Mouse (Mus musculus): ENCODE results near the gene Lrrc75b.
"Not testable (repeated sequence)": the region's sequence is repeated elsewhere in the genome, so short reads cannot be mapped to it uniquely, and the experiment has no call there.

Gene Lrrc75b

DNA sequence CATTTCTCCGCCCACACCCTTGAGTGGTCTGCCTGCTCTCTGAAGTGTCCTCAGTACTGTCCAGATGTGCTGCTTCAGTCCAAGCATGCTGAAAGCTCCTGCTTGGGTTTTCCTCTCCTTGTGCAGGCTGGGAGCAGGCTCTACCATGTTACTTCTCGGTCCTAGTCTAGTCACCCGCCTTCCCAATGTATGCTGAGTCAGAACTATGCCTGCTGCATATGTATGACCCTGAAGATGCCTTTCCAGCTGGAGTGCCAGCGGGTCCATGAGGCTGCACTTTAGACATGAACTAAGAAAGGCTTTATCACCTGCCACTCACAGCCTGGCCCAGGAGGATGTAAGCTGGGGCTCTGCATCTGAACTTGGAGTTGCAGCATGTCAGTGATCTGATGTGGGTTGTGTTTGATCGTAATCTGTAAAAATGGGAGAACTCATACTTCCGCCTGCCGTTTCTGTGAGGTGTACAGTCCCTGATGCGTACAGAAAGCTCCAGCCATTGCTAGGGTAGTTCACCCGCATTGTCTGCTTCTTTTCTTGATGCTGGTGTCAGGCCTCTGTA lies 28.5 kb downstream of the Lrrc75b start:
- DNase-seq = no peak

DNA sequence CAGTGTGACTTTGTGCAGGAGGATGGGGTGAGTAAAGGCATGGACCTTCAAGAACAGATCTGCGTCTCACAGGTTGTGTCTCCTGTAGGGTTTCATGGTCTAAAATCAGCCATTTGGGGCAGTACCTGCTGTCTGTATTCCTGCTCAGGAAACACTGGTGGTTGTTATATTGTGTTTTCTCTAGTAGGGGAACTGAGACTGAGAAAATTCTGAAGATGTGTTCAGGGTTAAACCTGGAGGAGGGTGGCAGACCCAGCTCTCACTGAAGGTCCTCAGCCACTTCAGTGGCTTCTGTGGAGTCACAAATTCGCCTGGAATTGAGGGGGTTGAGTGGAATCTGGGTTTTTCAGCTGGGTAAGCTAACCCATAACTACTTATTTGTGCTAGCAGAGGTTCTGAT lies 29.8 kb downstream of the Lrrc75b start:
- no peak for DNase-seq

DNA sequence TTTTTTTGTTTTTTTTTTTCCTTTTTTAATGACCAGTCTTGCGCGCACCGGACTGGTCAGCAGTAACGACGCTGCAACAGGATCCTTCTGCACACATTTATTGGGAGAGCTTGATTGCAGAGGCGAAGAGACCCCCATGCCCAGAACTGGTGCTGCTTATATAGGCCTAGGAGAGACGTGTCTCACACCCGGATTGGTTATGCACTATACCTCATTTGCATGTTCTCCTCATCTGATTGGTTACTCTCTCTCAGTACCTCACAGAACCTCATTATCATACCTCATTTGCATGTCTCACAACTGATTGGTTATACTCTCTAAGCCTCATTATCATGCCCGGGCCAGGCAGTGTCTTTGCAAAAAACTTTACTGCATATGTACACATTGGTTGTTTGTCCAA lies 34.7 kb downstream of the Lrrc75b start:
- DNase-seq = not testable (repeated sequence)

DNA sequence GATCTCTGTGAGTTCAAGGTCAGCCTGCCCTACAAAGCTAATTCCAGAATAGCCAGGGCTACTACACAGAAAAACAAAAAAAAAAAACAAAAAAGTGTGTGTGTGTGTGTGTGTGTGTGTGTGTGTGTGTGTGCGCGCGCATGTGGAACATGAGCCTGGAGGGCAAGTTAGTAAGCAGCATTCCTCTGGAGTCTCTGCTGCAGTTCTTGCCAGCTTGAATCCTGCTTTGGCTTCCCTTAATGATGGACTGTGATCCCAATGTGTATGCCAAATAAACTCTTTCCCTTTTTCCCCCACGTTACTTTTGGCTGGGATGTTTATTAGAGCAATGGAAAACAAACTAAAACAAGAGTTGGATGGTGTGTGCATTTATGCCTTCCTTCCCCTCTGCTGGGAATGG lies 38.5 kb downstream of the Lrrc75b start:
- DNase-seq = no peak

DNA sequence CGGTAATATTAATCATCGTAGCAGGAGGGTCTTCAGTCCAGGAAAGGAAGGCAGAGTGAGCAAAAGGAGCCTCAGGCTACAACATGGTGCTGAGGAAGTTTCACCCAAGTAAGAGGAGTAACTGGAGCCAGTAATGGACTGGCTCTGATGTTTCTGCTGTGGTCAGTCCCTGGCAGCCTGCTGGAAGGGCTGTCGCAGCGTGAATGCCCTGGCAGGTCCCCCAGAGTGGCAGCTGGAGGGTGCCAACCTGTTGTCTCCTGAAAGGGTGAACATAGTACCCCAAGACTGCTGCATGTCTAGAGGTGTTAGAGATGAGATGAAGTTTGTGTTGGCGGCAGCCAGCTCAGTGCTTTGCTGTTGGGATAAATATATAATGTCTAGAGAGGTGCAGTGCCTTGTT lies 39.5 kb downstream of the Lrrc75b start:
- no peak for DNase-seq

DNA sequence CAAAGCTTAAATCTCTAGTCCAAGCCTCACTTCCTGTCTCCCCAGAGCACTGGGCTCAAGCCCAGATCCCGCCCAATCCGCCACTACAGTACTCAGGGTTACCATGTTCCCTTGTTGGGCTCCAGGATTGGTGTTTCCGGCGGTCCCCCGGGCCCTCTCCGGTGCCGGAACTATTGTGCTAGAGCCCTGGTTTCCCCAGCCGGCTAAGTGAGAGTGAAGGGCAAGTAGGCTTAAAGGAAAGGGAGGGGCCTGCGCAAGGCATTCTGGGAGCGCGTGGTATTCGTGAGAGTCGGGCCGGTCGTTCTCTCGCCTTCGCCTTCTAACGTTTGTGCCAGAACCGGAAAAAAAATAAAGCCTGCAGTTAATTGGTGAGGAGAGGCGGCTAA lies 42.4 kb downstream of the Lrrc75b start, which contains the start of gene Gucd1:
Gene Gucd1, minus strand, starts transcription at position 215 of the 386 bp plus-strand sequence.
- peak; percentile 97 for DNase-seq

DNA sequence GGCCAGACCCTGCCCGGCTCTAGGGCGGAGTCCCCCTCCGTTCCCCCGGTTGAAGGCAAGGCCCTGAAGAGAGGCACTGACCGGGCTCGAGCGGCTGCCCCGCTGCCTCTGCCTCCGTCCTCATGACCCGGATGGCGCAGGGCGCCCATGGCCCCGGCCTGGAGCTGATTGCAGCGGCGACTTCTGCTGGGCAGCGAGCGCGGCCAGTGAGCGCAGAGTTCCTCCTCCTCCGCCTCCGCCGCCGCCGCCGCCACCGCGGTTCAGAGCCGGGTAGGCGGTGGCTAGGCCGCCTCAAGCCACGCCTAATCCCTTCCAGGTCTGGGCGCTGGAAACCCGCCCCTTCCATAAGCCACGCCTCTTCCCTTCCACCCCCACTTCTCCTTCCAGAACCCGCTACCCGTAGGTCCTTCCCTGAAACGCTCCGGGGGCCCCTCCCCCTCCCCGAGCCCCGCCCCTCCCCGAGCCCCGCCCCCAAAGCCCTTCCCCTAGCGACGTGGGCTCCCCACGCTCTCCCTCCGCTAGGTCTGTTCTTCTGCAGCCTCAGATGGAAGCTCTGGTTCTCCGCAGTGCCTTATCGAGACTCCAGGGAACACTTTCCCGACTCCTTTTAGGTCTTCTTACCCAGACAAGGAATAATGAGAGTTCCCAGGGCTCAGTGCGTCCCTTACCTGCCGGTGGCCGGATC lies 42.9 kb downstream of the Lrrc75b start, which contains the start of gene Snrpd3:
Gene Snrpd3, plus strand, starts transcription at position 479 of the 685 bp plus-strand sequence.
- peak; percentile 97 for DNase-seq

DNA sequence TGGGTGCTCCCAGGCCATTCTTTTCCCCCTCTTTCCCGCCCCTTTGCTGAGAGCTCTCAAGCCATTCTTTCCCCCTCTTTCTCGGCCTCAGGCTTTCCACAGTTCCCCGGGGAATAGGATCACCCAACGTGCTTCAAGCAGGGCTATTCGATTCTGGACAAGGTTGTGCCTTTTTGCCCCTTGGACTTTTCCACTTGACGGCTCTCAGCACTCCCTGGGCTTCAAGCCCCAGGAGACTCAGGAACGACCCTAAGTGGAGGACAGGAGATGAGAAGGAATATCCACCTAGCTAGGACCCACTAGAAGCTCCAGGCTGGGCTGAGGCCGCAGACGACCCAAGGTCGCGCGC lies 43.4 kb downstream of the Lrrc75b start:
- DNase-seq = no peak

DNA sequence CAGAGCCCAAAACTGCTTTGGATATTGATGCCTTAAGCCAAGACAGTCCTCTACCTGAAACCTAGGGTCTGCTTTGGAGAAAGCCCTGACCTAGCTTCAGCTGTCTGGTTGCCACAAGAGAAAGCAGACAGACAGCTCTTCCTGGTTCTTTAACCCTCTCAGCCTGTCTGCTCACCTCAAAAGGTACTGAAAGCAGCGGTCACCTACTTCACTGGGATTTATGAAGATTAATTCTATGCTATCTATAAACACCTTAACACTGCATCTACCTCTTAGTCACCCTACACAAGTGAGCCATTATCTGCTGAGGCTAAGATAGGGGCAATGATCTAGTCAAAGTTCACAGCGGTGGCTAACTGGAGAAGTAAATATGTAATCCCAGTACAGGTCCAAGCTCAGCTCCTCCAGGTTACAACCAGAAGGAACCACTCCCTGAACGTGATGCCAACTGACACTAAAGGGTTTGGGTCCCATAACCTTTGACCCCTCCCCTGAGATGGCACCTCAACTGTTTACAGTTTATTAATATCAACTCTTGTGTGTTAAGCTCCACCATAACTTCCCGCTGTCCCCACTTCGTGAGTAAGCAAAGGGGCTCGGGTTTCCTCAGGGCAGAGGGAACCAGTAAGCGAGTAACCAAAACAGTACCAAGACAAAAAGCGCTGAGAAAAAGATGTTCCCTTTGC lies 43.9 kb downstream of the Lrrc75b start:
- DNase-seq = peak; percentile 60

DNA sequence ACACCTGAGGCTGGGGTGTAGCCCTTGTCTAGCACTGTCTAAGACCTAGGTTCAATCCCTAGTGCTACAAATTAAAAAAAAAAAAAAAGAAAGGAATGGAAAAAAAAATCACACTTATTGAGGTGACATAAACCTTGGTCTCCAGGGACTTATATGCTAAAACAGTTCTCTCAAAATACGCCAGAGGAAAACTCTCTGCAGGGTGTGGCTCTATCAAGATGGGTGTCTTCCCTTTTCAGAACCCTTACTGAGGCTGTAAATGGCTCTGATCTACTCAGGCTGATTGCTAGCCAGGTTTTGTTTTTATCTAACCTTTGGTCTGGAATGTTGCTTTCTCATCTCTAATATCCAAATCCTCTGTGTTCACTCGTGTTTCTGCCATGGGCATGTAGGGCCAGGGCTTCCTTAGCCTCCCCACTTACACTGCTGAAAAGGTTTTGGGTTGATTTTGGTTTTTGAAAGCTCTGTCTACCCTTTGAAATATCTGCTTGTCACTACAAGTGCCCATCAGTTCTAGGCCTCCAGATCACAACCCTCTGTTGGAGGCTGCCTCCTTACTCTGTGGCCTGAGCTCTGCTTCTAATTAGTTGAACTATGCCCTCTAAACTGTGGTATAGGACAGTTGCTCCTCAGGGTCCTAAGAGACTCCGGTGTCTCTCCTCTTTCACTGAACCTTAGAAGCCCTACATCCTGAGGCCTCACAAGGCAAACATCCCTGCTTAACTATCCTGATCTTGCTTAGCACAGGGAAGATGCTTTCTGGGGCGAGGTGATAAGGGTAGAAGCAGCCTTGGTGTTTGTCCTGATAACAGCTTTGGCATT lies 44.7 kb downstream of the Lrrc75b start:
- no peak for DNase-seq

DNA sequence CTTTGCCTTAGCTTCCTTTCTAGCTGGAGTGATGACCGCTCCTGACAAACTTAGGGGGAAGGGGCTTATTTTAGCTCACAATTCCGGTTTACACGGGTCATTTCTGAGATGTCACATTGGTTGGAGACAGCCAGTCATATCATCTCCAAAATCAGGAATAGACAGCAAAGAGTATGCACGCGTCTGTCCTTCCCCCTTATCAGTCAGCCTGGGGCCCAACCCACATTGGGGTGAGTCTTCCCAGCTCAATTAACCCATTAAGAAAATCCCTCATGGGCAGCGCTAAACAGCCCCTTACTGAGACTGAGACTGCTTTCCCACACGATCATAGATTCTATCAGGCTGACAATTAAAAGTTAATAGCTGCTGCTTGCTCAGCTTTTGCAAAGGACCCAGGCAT lies 45.8 kb downstream of the Lrrc75b start:
- no peak for DNase-seq

DNA sequence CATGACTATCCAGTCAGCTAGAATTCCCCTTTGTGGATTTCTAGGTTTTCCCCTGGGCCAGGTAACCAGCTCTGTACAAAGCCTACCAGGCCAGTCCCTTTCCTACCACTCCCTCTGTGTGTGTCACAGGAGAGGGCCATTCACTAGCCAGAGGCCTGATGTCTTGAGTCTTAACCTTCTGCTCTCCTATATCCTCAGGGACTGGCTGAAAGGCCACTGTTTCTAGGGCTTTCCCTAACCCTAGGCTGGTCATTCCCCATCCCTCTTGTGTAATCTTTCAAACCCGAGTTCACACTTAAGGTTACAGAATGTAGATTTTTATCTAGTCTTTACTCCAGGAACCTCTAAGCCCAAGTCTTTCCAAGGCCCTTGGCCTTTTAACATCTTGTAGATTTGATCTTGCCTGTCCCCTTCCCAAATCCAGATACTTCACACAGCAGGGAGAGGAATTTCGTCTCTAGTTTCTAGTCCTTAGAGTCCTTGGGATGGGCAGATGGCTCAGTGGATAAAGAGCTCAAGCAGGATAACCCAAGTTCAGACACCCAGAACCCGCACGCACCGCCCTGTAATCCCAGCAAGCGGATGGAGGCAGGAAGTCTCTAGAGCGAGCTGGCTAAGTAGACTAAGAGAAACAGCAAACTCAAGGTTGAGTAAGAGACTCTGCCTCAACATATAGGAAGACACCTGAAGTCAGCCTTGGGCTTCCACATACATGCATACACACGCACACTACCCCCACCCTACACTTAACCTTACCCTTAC lies 46.6 kb downstream of the Lrrc75b start:
- DNase-seq = no peak

DNA sequence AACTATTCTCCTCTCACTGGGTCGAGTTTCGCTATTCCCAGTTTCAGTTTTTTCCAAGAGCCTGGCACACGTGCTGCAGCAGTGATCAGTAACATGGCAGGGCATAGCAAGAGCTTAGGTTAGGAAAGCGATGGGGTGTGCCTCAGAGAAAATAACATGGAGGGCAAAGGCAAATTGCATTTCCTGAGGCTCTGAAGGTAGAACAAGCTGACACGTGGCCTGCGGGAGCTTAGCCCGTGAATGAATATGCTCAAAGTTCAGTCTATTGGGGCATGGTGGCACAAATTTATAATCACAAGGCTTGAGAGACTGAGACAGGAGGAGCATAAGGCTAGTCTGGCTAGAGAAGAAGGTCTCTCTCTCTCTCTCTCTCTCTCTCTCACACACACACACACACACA lies 47.3 kb downstream of the Lrrc75b start:
- DNase-seq = peak; percentile 53

DNA sequence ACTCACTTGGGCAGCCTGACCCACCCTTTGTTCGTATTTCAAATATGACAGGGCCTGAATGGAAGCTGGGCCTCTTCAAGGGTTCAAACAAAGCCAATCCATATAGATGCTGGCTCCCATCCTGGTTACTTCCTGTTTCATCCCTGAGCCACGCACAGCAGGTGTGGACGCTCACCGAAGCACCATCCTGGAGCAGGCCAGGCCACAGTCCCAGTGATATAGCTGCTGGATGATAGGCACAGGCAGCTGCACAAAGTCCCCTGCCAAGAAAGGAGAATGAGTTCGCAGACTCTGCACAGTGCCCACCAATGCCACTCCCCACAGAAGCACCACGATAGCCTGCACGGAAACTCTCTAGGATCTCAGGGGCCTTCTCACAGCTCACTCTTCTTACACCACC lies 48.2 kb downstream of the Lrrc75b start:
- DNase-seq = no peak

DNA sequence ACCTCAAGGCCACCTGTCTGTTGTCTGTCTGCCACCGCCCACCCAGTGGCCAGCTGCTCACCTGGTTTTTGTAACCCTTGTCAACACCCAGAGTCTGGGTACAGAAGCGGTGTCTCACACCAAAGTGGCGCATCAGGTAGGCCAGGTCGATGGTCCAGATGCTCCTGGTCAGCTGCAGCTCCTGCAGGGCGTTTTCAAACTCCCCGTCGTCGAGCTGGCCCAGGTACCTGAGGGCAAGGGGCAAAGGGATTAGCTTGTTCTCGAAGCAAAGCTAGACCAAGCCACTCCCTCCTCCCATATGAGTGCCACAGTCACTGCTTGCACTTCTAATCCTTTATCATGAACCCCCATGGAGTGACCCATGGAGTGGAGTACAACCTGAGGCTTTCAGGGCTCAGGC lies 49.1 kb downstream of the Lrrc75b start:
- no peak for DNase-seq

DNA sequence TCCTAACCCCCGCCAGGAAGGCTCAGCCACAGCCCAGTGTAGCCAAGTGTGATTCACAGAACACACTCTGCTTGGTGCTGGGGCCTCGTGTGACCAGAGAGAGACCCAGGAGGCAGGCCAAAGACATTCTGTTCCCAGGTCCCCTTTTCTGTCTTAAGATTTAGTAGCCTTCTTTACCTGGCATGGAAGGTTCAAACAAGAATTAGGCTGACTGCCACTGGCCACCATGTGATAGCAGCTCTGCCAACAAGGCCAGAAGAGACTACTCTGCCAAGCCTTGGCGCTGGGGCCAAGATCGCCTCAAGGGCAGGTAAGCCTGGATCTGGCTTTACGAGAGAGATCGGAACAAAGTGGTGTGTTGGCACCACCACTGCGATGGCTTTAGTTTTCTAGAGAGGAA lies 49.7 kb downstream of the Lrrc75b start:
- no peak for DNase-seq

DNA sequence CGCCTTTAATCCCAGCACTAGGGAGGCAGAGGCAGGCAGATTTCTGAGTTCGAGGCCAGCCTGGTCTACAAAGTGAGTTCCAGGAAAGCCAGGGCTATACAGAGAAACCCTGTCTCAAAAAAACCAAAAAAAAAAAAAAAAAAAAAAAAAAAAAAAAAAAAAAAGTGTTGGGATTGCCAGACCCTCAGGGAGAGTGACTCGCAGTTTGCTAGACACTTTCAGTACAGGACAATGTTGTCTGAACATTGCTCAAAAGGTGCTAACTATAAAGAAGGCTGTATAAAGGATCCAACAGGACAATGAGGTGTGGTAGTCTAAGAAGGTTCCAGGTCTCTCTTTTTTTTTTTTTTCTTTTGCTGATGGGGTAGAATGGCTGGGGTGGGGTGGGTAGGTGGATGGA lies 54.2 kb downstream of the Lrrc75b start:
- not testable (repeated sequence) for DNase-seq

DNA sequence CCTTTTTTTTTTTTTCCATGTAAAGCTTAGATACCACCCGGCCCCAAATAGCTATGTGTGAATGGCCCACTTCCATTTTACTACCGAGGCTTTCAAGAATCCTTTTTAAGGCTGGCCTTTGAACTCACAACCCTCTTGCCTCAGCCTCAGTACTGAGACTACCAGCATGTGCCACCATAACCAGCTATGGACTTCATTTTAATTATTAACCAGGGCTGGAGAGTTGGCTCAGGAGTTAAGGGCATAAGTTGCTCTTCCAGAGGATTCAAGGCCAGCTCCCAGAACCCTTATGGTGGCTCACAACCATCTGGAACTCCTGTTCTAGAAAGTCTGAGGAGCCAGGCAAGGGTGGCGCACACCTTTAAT lies 55.0 kb downstream of the Lrrc75b start:
- no peak for DNase-seq

DNA sequence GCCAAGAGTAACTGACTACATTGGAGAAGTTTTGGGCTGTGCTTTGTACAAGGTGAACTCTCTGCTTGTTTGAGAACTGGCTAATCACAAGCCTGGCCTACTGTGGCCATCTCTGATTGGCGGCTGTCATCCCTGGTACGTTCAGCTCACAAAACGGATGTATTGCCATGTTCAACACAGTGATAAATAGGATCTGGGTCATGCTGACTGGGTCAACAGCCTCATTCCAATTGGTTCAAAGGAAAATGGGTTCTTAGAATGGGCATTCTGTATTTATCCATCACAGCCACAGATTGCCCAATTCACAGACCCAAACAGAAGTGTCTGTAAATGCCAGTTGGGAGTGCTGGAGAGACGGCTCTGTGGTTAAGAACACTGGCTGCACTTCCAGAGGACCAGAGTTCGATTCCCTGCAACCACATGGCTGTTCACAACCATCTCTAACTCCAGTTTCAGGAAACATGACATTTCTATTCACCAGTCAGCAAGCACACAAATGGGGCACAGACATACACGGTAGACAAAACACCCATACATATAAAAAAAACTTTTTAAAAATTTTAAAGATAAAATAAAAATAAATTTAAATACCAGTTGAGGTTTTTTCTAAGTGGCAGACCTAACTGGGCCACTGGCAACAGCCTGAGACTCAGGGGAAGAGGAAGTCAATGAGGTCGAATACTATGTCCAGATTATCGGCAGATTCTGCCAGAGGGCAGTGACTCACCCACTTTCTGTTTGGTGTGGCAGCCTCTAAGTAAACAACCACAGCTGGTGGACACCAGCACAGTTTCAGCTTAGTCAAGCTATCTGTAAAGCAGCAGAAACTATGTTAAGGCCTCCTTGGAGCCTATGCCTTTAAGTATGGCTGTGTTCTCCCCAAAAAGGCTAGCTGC lies 55.6 kb downstream of the Lrrc75b start:
- no peak for DNase-seq

DNA sequence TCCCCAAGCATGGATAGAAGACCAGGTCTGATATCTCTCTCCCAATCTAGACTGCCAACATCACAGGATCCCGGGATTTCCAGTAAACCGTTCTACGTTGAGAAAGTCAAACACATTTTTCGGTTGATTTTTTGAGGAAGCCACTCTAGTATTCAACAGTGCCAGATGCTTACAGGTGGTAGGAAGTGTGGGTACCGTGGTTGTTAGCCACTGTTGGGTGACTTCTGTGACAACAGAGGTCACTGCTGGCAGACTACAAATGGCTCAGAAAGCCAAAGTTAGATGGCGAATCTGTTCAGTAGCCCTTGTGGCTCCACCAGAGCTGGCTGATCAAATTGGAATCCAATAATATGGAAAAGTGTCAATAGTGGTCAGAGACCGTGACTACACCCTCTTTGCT lies 56.4 kb downstream of the Lrrc75b start:
- DNase-seq = no peak

DNA sequence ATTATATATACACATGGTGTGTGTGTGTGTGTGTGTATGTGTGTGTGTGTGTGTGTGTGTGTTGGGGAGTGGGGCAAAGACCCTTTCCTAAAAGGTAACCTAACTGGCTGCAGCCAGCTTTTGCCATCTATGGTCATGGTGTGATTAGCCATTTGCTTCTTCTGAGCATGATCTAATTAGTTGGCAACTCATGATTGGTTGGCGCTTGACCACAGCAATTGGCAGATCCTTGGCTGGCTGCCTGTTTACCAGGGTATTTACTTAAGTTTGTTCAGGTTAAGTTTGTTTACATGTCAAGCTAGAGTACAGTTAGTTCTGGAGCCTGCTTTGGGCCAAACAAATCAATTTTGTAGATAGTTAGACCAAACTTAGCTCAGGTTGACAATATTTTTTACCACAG lies 58.5 kb downstream of the Lrrc75b start:
- no peak for DNase-seq

DNA sequence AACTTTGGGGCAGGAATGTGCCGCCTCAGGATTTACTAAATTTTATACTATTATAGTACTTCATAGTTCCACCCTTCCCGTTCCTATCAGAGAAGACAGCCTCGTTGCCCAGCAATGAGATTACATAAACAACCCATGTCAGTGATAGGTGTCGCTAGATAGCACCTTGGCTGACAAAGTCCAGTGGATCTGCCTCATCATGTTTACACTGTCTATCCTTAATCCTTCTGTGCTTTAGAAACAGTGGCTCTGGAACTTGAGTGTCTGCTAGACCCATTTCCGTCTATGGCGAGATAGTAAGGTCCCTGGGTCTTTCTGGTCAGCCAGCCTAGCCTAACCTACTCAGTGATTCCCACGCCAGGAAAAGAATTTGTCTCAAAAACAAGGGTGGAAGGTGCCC lies 59.8 kb downstream of the Lrrc75b start:
- DNase-seq = no peak

All from kidney, postnatal 10 days (tissue).